Mouse (Mus musculus): ENCODE results near the gene Gas1. TPM values are rescaled to one million over a fixed set of nuclear protein-coding genes. Genes with fewer than 3 reads are reported as not detected.

Gene Gas1
- polyA plus RNA-seq, 1 experiment from 2014 or later, result 12.5 TPM

- no peaks in the 10 kb centered on the region for H3K4me1 ChIP-seq (replicated peaks; ENCODE audit: control insufficient read depth, insufficient read depth, low read length)
- H3K4me3 ChIP-seq (ENCODE audit: low read length), result no peak overlapping the region
- H3K27ac ChIP-seq (ENCODE audit: low read length), result no peak overlapping the region
- 37% methylated on average over 19 of the region's 19 CpGs for WGBS
- H3K36me3 ChIP-seq (ENCODE audit: control insufficient read depth, insufficient read depth, low read length), result no peaks in the 10 kb centered on the region
- no peak for ATAC-seq (ENCODE audit: low read depth)
- H3K27me3 ChIP-seq (ENCODE audit: control insufficient read depth, insufficient read depth, low read depth, low read length), result 0 out of 2 replicates have a peak, but pooled peaks cover 3% of the 10 kb centered on the region
- H3K9me3 ChIP-seq (ENCODE audit: control insufficient read depth, low read length), result 0 out of 2 replicates have a peak, but pooled peaks cover 5% of the 10 kb centered on the region
- no peak overlapping the region for H3K9ac ChIP-seq (ENCODE audit: low read length)
- no peak overlapping the region for H3K4me2 ChIP-seq (ENCODE audit: low read depth, low read length)
Observed at GRCm38 (mm10) chr13:60156294-60157126, 20.7 kb downstream of the Gas1 start.

GRCm38 (mm10) chr13:60154170-60154569 is 23.0 kb downstream of the Gas1 start:
- H3K9me3 ChIP-seq (ENCODE audit: control insufficient read depth, low read length), result 0 out of 2 replicates have a peak, but pooled peaks cover 5% of the 10 kb centered on the region
- no peak for ATAC-seq (ENCODE audit: low read depth)
- H3K4me1 ChIP-seq (replicated peaks; ENCODE audit: control insufficient read depth, insufficient read depth, low read length), result no peaks in the 10 kb centered on the region
- H3K36me3 ChIP-seq (ENCODE audit: control insufficient read depth, insufficient read depth, low read length), result no peaks in the 10 kb centered on the region
- WGBS, result 84% methylated on average over 3 of the region's 3 CpGs
- H3K9ac ChIP-seq (ENCODE audit: low read length), result no peak overlapping the region
- H3K27me3 ChIP-seq (ENCODE audit: control insufficient read depth, insufficient read depth, low read depth, low read length), result 0 out of 2 replicates have a peak, but pooled peaks cover 3% of the 10 kb centered on the region
- no peak overlapping the region for H3K27ac ChIP-seq (ENCODE audit: low read length)
- H3K4me2 ChIP-seq (ENCODE audit: low read depth, low read length), result no peak overlapping the region
- H3K4me3 ChIP-seq (ENCODE audit: low read length), result no peak overlapping the region

GRCm38 (mm10) chr13:60148235-60148634 is 28.9 kb downstream of the Gas1 start:
- Histone ChIP-seq H3K27me3 (ENCODE audit: control insufficient read depth, insufficient read depth, low read depth, low read length) (no peaks in the 10 kb centered on the region), H3K36me3 (ENCODE audit: control insufficient read depth, insufficient read depth, low read length) (no peaks in the 10 kb centered on the region), H3K9me3 (ENCODE audit: control insufficient read depth, low read length) (0 out of 2 replicates have a peak, but pooled peaks cover 3% of the 10 kb centered on the region), H3K4me2 (ENCODE audit: low read depth, low read length) (no peak overlapping the region), H3K4me3 (ENCODE audit: low read length) (no peak overlapping the region), H3K9ac (ENCODE audit: low read length) (no peak overlapping the region), H3K4me1 (replicated peaks; ENCODE audit: control insufficient read depth, insufficient read depth, low read length) (peaks cover 2% of the 10 kb centered on the region; the same call in 1 of the 2 replicates), H3K27ac (ENCODE audit: low read length) (no peak overlapping the region)
- no peak for ATAC-seq (ENCODE audit: low read depth)
- 66% methylated on average over 3 of the region's 3 CpGs for WGBS

GRCm38 (mm10) chr13:60147857-60148181 is 29.3 kb downstream of the Gas1 start:
- no peak overlapping the region for H3K27ac ChIP-seq (ENCODE audit: low read length)
- no peaks in the 10 kb centered on the region for H3K36me3 ChIP-seq (ENCODE audit: control insufficient read depth, insufficient read depth, low read length)
- no peak overlapping the region for H3K9ac ChIP-seq (ENCODE audit: low read length)
- no peaks in the 10 kb centered on the region for H3K27me3 ChIP-seq (ENCODE audit: control insufficient read depth, insufficient read depth, low read depth, low read length)
- H3K4me1 ChIP-seq (replicated peaks; ENCODE audit: control insufficient read depth, insufficient read depth, low read length), result peaks cover 2% of the 10 kb centered on the region; the same call in 1 of the 2 replicates
- ATAC-seq (ENCODE audit: low read depth), result 0 out of 2 replicates have a peak, but pooled peaks have one; percentile 12
- 0 out of 2 replicates have a peak, but pooled peaks cover 3% of the 10 kb centered on the region for H3K9me3 ChIP-seq (ENCODE audit: control insufficient read depth, low read length)
- no peak overlapping the region for H3K4me3 ChIP-seq (ENCODE audit: low read length)
- WGBS, result 73% methylated on average over 2 of the region's 2 CpGs
- no peak overlapping the region for H3K4me2 ChIP-seq (ENCODE audit: low read depth, low read length)

- 4% methylated on average over 21 of the region's 21 CpGs for WGBS
- Histone ChIP-seq H3K9me3 (ENCODE audit: control insufficient read depth, low read length) (0 out of 2 replicates have a peak, but pooled peaks cover 3% of the 10 kb centered on the region), H3K27me3 (ENCODE audit: control insufficient read depth, insufficient read depth, low read depth, low read length) (no peaks in the 10 kb centered on the region), H3K4me1 (replicated peaks; ENCODE audit: control insufficient read depth, insufficient read depth, low read length) (peaks cover 2% of the 10 kb centered on the region; the same call in 1 of the 2 replicates), H3K9ac (ENCODE audit: low read length) (peak overlapping the region; percentile 56), H3K36me3 (ENCODE audit: control insufficient read depth, insufficient read depth, low read length) (no peaks in the 10 kb centered on the region), H3K4me3 (ENCODE audit: low read length) (peak overlapping the region; percentile 27), H3K4me2 (ENCODE audit: low read depth, low read length) (peak overlapping the region; percentile 52), H3K27ac (ENCODE audit: low read length) (no peak overlapping the region)
- ATAC-seq (ENCODE audit: low read depth), result peak; percentile 38; the same call in 1 of the 2 replicates
Observed at GRCm38 (mm10) chr13:60146994-60147856, 29.9 kb downstream of the Gas1 start.

- no peaks in the 10 kb centered on the region for H3K36me3 ChIP-seq (ENCODE audit: control insufficient read depth, insufficient read depth, low read length)
- WGBS, result 56% methylated on average over 3 of the region's 3 CpGs
- H3K4me3 ChIP-seq (ENCODE audit: low read length), result no peak overlapping the region
- no peaks in the 10 kb centered on the region for H3K27me3 ChIP-seq (ENCODE audit: control insufficient read depth, insufficient read depth, low read depth, low read length)
- no peak overlapping the region for H3K4me2 ChIP-seq (ENCODE audit: low read depth, low read length)
- no peak overlapping the region for H3K27ac ChIP-seq (ENCODE audit: low read length)
- H3K9ac ChIP-seq (ENCODE audit: low read length), result no peak overlapping the region
- peaks cover 2% of the 10 kb centered on the region; the same call in 1 of the 2 replicates for H3K4me1 ChIP-seq (replicated peaks; ENCODE audit: control insufficient read depth, insufficient read depth, low read length)
- ATAC-seq (ENCODE audit: low read depth), result no peak
- H3K9me3 ChIP-seq (ENCODE audit: control insufficient read depth, low read length), result no peaks in the 10 kb centered on the region
Observed at GRCm38 (mm10) chr13:60146231-60146630, 30.9 kb downstream of the Gas1 start.

GRCm38 (mm10) chr13:60136962-60137361 is 40.2 kb downstream of the Gas1 start:
- H3K9me3 ChIP-seq (ENCODE audit: control insufficient read depth, low read length), result no peaks in the 10 kb centered on the region
- 91% methylated on average over 4 of the region's 4 CpGs for WGBS
- H3K27me3 ChIP-seq (ENCODE audit: control insufficient read depth, insufficient read depth, low read depth, low read length), result no peaks in the 10 kb centered on the region
- H3K4me2 ChIP-seq (ENCODE audit: low read depth, low read length), result no peak overlapping the region
- no peak overlapping the region for H3K9ac ChIP-seq (ENCODE audit: low read length)
- no peak for ATAC-seq (ENCODE audit: low read depth)
- H3K4me1 ChIP-seq (replicated peaks; ENCODE audit: control insufficient read depth, insufficient read depth, low read length), result no peaks in the 10 kb centered on the region
- no peak overlapping the region for H3K4me3 ChIP-seq (ENCODE audit: low read length)
- H3K36me3 ChIP-seq (ENCODE audit: control insufficient read depth, insufficient read depth, low read length), result no peaks in the 10 kb centered on the region
- H3K27ac ChIP-seq (ENCODE audit: low read length), result no peak overlapping the region

- Histone ChIP-seq H3K4me1 (replicated peaks; ENCODE audit: control insufficient read depth, insufficient read depth, low read length) (no peaks in the 10 kb centered on the region), H3K4me3 (ENCODE audit: low read length) (no peak overlapping the region), H3K9ac (ENCODE audit: low read length) (no peak overlapping the region), H3K27me3 (ENCODE audit: control insufficient read depth, insufficient read depth, low read depth, low read length) (no peaks in the 10 kb centered on the region), H3K9me3 (ENCODE audit: control insufficient read depth, low read length) (no peaks in the 10 kb centered on the region), H3K27ac (ENCODE audit: low read length) (no peak overlapping the region), H3K4me2 (ENCODE audit: low read depth, low read length) (no peak overlapping the region), H3K36me3 (ENCODE audit: control insufficient read depth, insufficient read depth, low read length) (no peaks in the 10 kb centered on the region)
- 93% methylated on average over 5 of the region's 5 CpGs for WGBS
- no peak for ATAC-seq (ENCODE audit: low read depth)
Observed at GRCm38 (mm10) chr13:60134439-60134799, 42.7 kb downstream of the Gas1 start.
